Mouse (Mus musculus) hindbrain, embryonic 11.5 days (tissue): ENCODE results near the gene Dbt. TPM values are rescaled to one million over a fixed set of nuclear protein-coding genes. Genes with fewer than 3 reads are reported as not detected.
A peak's percentile ranks its signal among the peaks of the same experiment; 100 is the strongest.

ENCODE experiments used
- ATAC-seq: fragments of 200-750 bp; cut with Nextera tagmentation; 2 replicates; pipeline ENCODE4 v1.8.0; 2017; ENCODE audit warnings: mild to moderate bottlenecking, moderate TSS enrichment, moderate library complexity; ENCODE audit not compliant: low FRiP score
- DNase-seq: peaks from one replicate; pipeline ENCODE4 v3.0.0-alpha.2; 2015; ENCODE audit warnings: low spot score
- H3K27ac ChIP-seq: fragments of 300-500 bp; sonication (generic); 2 replicates; pipeline ENCODE4 v1.5.1; 2014; ENCODE audit warnings: mild to moderate bottlenecking, low read depth, low read length
- H3K27me3 ChIP-seq: fragments of 300-500 bp; sonication (generic); 2 replicates; pipeline ENCODE4 v1.6.1; 2014; ENCODE audit warnings: mild to moderate bottlenecking, low read length, moderate library complexity, mixed read lengths; ENCODE audit not compliant: control insufficient read depth, insufficient read depth
- H3K36me3 ChIP-seq: fragments of 300-500 bp; sonication (generic); 2 replicates; pipeline ENCODE4 v1.6.1; 2014; ENCODE audit warnings: mild to moderate bottlenecking, low read length, moderate library complexity, mixed read lengths; ENCODE audit not compliant: control insufficient read depth, insufficient read depth
- H3K4me1 ChIP-seq: fragments of 300-500 bp; sonication (generic); replicated peaks from 2 replicates; pipeline ENCODE4 v1.6.1; 2014; ENCODE audit warnings: low read length, mixed read lengths; ENCODE audit not compliant: control insufficient read depth, insufficient read depth
- H3K4me2 ChIP-seq: fragments of 300-500 bp; sonication (generic); replicated peaks from 2 replicates; pipeline ENCODE4 v1.6.1; 2014; ENCODE audit warnings: mild to moderate bottlenecking, low read depth, low read length
- H3K4me3 ChIP-seq: fragments of 300-500 bp; sonication (generic); 2 replicates; pipeline ENCODE4 v1.5.1; 2014; ENCODE audit warnings: low read depth, low read length
- H3K9ac ChIP-seq: fragments of 300-500 bp; sonication (generic); 2 replicates; pipeline ENCODE4 v1.6.1; 2014; ENCODE audit warnings: low read depth, low read length
- H3K9me3 ChIP-seq: fragments of 300-500 bp; sonication (generic); 2 replicates; pipeline ENCODE4 v1.6.1; 2016; ENCODE audit warnings: low read length; ENCODE audit not compliant: control insufficient read depth
- WGBS: fragments of 180-500 bp; shearing (Covaris S2); extraction: QIAGEN DNeasy Blood & Tissue Kit; methylation state at CpG from one replicate; pipeline ENCODE4 v1.1.7; 2014; 5-methylcytosine and 5-hydroxymethylcytosine counted together
- polyA plus RNA-seq: library from polyadenylated mRNA; unstranded; fragments of >200 nt; fragmentation: Nextera tagmentation; extraction: Ambion mirVana; gene quantifications from 2 replicates; pipeline ENCODE4 v1.2.1, GENCODE M21; 2014

The Dbt gene
- polyA plus RNA-seq, 1 experiment from 2014 or later, result 13.0 TPM

- Histone ChIP-seq H3K36me3 (no peaks in the 10 kb centered on the region), H3K4me2 (no peak overlapping the region), H3K4me3 (no peak overlapping the region), H3K9ac (no peak overlapping the region), H3K9me3 (no peaks in the 10 kb centered on the region), H3K4me1 (no peaks in the 10 kb centered on the region), H3K27me3 (no peaks in the 10 kb centered on the region), H3K27ac (no peak overlapping the region)
- WGBS, result 87% methylated on average over 4 of the region's 4 CpGs
- ATAC-seq (no peak), DNase-seq (no peak)
Observed at GRCm38 (mm10) chr3:116483271-116483670, 29.6 kb upstream of the Dbt start.

DNA sequence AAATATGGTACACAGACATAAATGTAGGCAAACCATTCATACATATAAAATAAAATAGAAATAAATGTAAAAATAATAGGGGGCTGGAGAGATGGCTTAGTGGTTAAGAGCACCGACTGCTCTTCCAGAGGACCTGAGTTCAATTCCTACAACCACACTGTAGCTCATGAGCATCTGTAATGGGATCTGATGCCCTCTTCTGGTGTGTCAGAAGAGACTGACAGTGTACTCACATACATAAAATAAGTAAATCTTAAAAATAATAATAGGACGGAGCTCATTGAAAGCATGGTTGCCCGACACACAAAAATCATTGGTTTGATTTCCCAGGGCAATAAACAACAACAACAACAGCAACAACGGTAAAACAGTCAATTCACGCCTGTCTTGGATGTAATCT is 21.9 kb upstream of the Dbt start:
- no peak for DNase-seq
- no peak overlapping the region for H3K27ac ChIP-seq
- no peaks in the 10 kb centered on the region for H3K9me3 ChIP-seq
- H3K4me2 ChIP-seq, result no peak overlapping the region
- no peaks in the 10 kb centered on the region for H3K27me3 ChIP-seq
- H3K36me3 ChIP-seq, result peaks cover 10% of the 10 kb centered on the region
- ATAC-seq, result no peak
- no peak overlapping the region for H3K9ac ChIP-seq
- WGBS, result 95% methylated on average over 5 of the region's 5 CpGs
- H3K4me3 ChIP-seq, result no peak overlapping the region
- H3K4me1 ChIP-seq, result no peaks in the 10 kb centered on the region

DNA sequence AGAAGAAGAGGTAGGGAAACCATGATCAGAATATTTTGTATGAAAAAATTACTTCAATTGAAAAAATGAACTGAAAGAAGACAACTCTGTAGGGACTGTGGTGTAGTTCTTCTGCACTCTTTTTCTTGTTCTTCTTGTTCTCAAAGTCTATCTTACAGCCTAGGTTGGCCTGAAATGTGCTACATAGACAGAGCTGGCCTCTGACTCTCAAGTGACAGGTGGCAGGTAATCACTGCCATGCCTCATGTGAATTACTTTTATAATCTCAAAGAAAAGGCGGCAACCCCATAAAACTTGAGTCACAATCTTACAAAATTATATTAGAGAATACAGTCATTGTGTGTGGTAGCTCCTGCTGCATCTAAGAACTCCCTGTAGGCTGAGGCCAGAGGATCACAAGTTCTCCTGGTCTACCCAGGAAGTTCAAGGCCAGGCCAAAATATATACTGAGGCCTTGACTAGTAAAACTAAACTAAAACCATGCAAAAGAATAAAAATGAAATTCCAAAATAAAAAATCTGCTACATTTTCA is 20.9 kb upstream of the Dbt start:
- Histone ChIP-seq H3K9ac (no peak overlapping the region), H3K36me3 (peaks cover 10% of the 10 kb centered on the region), H3K9me3 (no peaks in the 10 kb centered on the region), H3K4me1 (no peaks in the 10 kb centered on the region), H3K27ac (no peak overlapping the region), H3K4me3 (no peak overlapping the region), H3K27me3 (no peaks in the 10 kb centered on the region), H3K4me2 (no peak overlapping the region)
- 100% methylated on average over 1 of the region's 1 CpGs for WGBS
- ATAC-seq, result no peak
- DNase-seq, result no peak

- Histone ChIP-seq H3K9ac (no peak overlapping the region), H3K4me1 (no peaks in the 10 kb centered on the region), H3K27ac (no peak overlapping the region), H3K36me3 (peaks cover 13% of the 10 kb centered on the region), H3K9me3 (no peaks in the 10 kb centered on the region), H3K4me3 (no peak overlapping the region), H3K4me2 (no peak overlapping the region), H3K27me3 (no peaks in the 10 kb centered on the region)
- ATAC-seq, result no peak
- DNase-seq, result no peak
- WGBS, result 66% methylated on average over 5 of the region's 5 CpGs
Observed at GRCm38 (mm10) chr3:116493658-116494057, 19.2 kb upstream of the Dbt start.

GRCm38 (mm10) chr3:116495671-116496070 is 17.2 kb upstream of the Dbt start:
- ATAC-seq (no peak), DNase-seq (no peak)
- H3K27me3 ChIP-seq, result no peaks in the 10 kb centered on the region
- H3K4me2 ChIP-seq, result no peak overlapping the region
- no peak overlapping the region for H3K27ac ChIP-seq
- peaks cover 14% of the 10 kb centered on the region for H3K36me3 ChIP-seq
- WGBS, result 84% methylated on average over 1 of the region's 1 CpGs
- no peak overlapping the region for H3K4me3 ChIP-seq
- H3K4me1 ChIP-seq, result no peaks in the 10 kb centered on the region
- no peak overlapping the region for H3K9ac ChIP-seq
- H3K9me3 ChIP-seq, result no peaks in the 10 kb centered on the region

DNA sequence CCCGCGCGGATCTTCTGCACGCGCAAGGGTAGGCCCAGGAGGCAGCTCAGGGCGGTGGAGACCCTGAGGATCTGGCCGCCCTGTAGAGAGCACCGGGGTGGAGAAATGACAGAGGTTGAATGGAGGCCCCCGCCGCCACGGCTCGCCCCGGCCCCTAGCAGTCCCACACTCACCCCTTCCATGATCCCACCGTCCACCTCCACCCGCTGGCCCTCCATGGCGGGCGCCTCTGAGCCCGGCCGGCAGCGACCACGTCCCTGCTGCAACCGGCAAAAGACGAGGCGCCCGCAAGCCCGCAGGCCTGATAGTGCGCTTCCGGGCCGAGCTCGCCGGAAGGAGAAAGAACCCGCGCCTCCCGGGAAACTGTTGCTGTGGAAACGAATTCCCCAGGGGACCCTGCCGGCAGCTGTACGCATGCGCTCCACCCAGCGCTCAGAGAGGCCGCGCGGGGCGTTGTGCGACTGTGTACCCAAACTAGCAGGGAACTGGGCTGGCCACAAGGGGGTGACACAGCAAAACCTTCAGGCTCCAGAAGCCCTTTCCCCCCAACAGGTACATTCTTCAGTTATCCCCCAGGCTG is 5.0 kb upstream of the Dbt start, which contains the start of gene Rtca:
Rtca (minus strand) TSS at position 437 of the 580 bp plus-strand sequence.
- Histone ChIP-seq H3K9me3 (no peaks in the 10 kb centered on the region), H3K36me3 (peaks cover 2% of the 10 kb centered on the region; the same call in 1 of the 2 replicates), H3K27me3 (no peaks in the 10 kb centered on the region), H3K4me1 (peaks cover 4% of the 10 kb centered on the region; the same call in 1 of the 2 replicates), H3K9ac (peak within 1 kb of the TSS; percentile 84), H3K4me2 (peak within 1 kb of the TSS; percentile 69), H3K27ac (peak within 1 kb of the TSS; percentile 49), H3K4me3 (peak within 1 kb of the TSS; percentile 85)
- DNase-seq (peak; percentile 100), ATAC-seq (peak; percentile 93)
- WGBS, result 0% methylated on average over 38 of the region's 44 CpGs

DNA sequence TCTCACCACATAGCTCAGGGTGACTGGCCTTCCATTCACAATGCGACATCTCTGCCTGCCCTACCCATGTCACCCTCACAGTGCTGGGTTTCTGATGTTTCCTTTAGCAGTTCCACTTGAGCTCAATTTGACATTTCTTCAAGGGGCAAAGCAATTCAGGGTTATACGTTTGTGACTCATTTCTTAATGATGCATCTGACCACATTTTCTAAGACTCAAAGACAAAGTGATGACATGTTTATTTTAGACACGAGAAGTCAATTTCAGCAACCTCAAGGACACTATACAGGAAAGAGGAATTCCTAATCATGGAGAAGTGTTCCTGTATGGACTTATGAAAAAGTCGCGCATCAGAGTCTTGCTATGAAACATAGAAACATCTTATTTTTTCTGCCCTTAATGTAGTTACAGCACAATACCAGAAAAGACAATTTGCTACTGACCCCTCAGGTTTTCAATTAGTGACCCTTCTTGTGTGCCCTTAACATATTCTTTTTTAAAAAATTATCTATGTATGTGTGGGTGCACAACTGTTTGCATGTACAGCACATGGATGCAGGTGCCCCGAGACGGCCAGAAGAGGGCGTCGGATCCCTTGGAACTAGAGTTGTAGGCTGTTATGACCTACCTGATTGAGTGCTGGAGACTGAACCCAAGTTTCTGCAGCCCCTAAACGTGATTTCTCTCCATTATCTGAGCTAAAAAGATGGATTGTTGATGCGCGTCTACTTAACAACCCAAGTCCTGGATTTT is 543 bp upstream of the Dbt start:
- H3K27me3 ChIP-seq, result no peaks in the 10 kb centered on the region
- H3K9me3 ChIP-seq, result no peaks in the 10 kb centered on the region
- 46% methylated on average over 12 of the region's 12 CpGs for WGBS
- no peaks in the 10 kb centered on the region for H3K4me1 ChIP-seq
- H3K4me3 ChIP-seq, result peak overlapping the region; percentile 50
- H3K27ac ChIP-seq, result no peak overlapping the region
- DNase-seq (no peak), ATAC-seq (peak; percentile 49)
- H3K36me3 ChIP-seq, result no peaks in the 10 kb centered on the region
- H3K9ac ChIP-seq, result no peak overlapping the region
- H3K4me2 ChIP-seq, result peak overlapping the region; percentile 40

- WGBS, result 87% methylated on average over 12 of the region's 12 CpGs
- ATAC-seq (no peak), DNase-seq (no peak)
- H3K4me2 ChIP-seq, result no peak overlapping the region
- no peak overlapping the region for H3K4me3 ChIP-seq
- H3K9me3 ChIP-seq, result no peaks in the 10 kb centered on the region
- H3K4me1 ChIP-seq, result no peaks in the 10 kb centered on the region
- H3K36me3 ChIP-seq, result no peaks in the 10 kb centered on the region
- no peak overlapping the region for H3K27ac ChIP-seq
- no peaks in the 10 kb centered on the region for H3K27me3 ChIP-seq
- H3K9ac ChIP-seq, result no peak overlapping the region
Observed at GRCm38 (mm10) chr3:116520141-116520761, 7.4 kb downstream of the Dbt start.
